Mouse (Mus musculus) brain, embryonic 14.5 days (tissue): ENCODE measurements around the gene Nagpa.
A peak's percentile ranks its signal among the peaks of the same experiment; 100 is the strongest.

ENCODE experiments used
- CTCF ChIP-seq: fragments of 200-500 bp; IDR thresholded peaks from 2 replicates; pipeline ENCODE4 v1.5.1; 2012; ENCODE audit warnings: inconsistent platforms, mild to moderate bottlenecking, moderate library complexity, borderline replicate concordance; ENCODE audit not compliant: insufficient read depth, insufficient read length; ENCODE audit errors: extremely low read depth
- POLR2A ChIP-seq: fragments of 200-500 bp; IDR thresholded peaks from 2 replicates; pipeline ENCODE4 v1.6.1; 2012; ENCODE audit warnings: mild to moderate bottlenecking, inconsistent platforms, borderline replicate concordance; ENCODE audit not compliant: poor library complexity, insufficient read depth, insufficient read length, severe bottlenecking; ENCODE audit errors: extremely low read depth

GRCm38 (mm10) chr16:5244411-5244810, 40.6 kb upstream of the Nagpa start:
- TF ChIP-seq CTCF (peak; percentile 75), POLR2A (no peak)
